Mouse (Mus musculus): ENCODE data around the gene Cidec.

DNA sequence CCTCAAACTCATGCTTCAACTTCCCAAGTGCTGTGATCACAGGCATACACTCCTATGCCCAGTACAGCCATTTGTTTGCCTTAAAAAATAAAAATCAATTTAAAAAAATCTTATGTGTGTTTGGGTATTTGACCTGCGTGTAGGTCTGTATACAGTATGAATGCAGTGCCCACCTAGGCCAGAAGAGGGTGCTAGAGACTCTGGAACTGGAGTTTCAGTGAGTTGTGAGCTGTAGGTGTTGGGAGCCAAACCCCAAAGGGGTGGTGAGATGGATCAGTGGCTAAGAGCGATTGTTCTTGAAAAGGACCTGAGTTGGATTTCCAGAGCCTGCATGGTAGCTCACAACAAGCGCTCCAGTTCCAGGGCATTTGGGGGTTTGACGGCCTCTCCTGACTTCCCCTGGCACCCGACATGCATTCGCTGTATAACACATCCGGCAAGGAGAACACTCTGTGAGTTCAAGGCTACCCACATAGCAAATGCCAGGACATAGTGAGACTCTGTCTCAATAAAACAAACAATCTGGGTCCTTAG is 5.7 kb upstream of the Cidec start:
- TF ChIP-seq CTCF (IDR thresholded peaks at IDR 0.05; ENCODE audit: insufficient read depth, low read length): peak; percentile 70
- no peak for TF ChIP-seq POLR2A (IDR thresholded peaks at IDR 0.05; ENCODE audit: borderline replicate concordance, extremely low read depth, low read depth, low read length)

Measured in lung, adult 2 months (tissue).